Mouse (Mus musculus): ENCODE measurements around the gene Manba.
A peak's percentile ranks its signal among the peaks of the same experiment; 100 is the strongest.

Manba gene

GRCm38 (mm10) chr3:135529670-135530069, 44.3 kb downstream of the Manba start:
- DNase-seq (ENCODE audit: low spot score in 2 of 2) = no peak

GRCm38 (mm10) chr3:135531762-135532161, 46.4 kb downstream of the Manba start:
- no peak for DNase-seq (ENCODE audit: low spot score in 2 of 2)

GRCm38 (mm10) chr3:135534103-135534502, 48.7 kb downstream of the Manba start:
- DNase-seq (ENCODE audit: low spot score in 2 of 2) = no peak

GRCm38 (mm10) chr3:135546212-135546923, 61.0 kb downstream of the Manba start:
- no peak for DNase-seq (ENCODE audit: low spot score in 2 of 2)

- no peak for DNase-seq (ENCODE audit: low spot score in 2 of 2)
Observed at GRCm38 (mm10) chr3:135547298-135547697, 61.9 kb downstream of the Manba start.

- no peak for DNase-seq (ENCODE audit: low spot score in 2 of 2)
Observed at GRCm38 (mm10) chr3:135552874-135553273, 67.5 kb downstream of the Manba start.

GRCm38 (mm10) chr3:135555192-135555591, 69.8 kb downstream of the Manba start:
- DNase-seq (ENCODE audit: low spot score in 2 of 2) = no peak

GRCm38 (mm10) chr3:135556052-135556587, 70.7 kb downstream of the Manba start:
- no peak for DNase-seq (ENCODE audit: low spot score in 2 of 2)

GRCm38 (mm10) chr3:135556851-135557662, 71.6 kb downstream of the Manba start:
- peak in 1 of 2 experiments; percentile 22 for DNase-seq (ENCODE audit: low spot score in 2 of 2)

GRCm38 (mm10) chr3:135562036-135562435, 76.6 kb downstream of the Manba start:
- DNase-seq (ENCODE audit: low spot score in 2 of 2) = no peak

- DNase-seq (ENCODE audit: low spot score in 2 of 2) = no peak
Observed at GRCm38 (mm10) chr3:135563163-135563689, 77.8 kb downstream of the Manba start.

- DNase-seq (ENCODE audit: low spot score in 2 of 2) = no peak
Observed at GRCm38 (mm10) chr3:135564706-135565105, 79.3 kb downstream of the Manba start.

GRCm38 (mm10) chr3:135565306-135565705, 79.9 kb downstream of the Manba start:
- DNase-seq (ENCODE audit: low spot score in 2 of 2) = no peak

GRCm38 (mm10) chr3:135567888-135568287, 82.5 kb downstream of the Manba start:
- DNase-seq (ENCODE audit: low spot score in 2 of 2) = no peak

GRCm38 (mm10) chr3:135568633-135569032, 83.2 kb downstream of the Manba start:
- DNase-seq (ENCODE audit: low spot score in 2 of 2) = no peak

GRCm38 (mm10) chr3:135571540-135571939, 86.1 kb downstream of the Manba start:
- no peak for DNase-seq (ENCODE audit: low spot score in 2 of 2)

GRCm38 (mm10) chr3:135573051-135573450, 87.6 kb downstream of the Manba start:
- DNase-seq (ENCODE audit: low spot score in 2 of 2) = no peak

- DNase-seq (ENCODE audit: low spot score in 2 of 2) = no peak
Observed at GRCm38 (mm10) chr3:135575126-135575525, 89.7 kb downstream of the Manba start.

GRCm38 (mm10) chr3:135578588-135579140, 93.3 kb downstream of the Manba start:
- no peak for DNase-seq (ENCODE audit: low spot score in 2 of 2)

- no peak for DNase-seq (ENCODE audit: low spot score in 2 of 2)
Observed at GRCm38 (mm10) chr3:135579179-135579578, 93.8 kb downstream of the Manba start.

- DNase-seq (ENCODE audit: low spot score in 2 of 2) = no peak
Observed at GRCm38 (mm10) chr3:135580439-135581275, 95.2 kb downstream of the Manba start.
